Mouse (Mus musculus) midbrain, embryonic 10.5 days (tissue): Measurements from ENCODE around the gene Esrrg. TPM values are rescaled to one million over a fixed set of nuclear protein-coding genes. Genes with fewer than 3 reads are reported as not detected.
A peak's percentile ranks its signal among the peaks of the same experiment; 100 is the strongest.

Source experiments
- DNase-seq: peaks from one replicate; pipeline ENCODE4 v3.0.0-alpha.2; 2017; ENCODE audit warnings: low spot score
- H3K27ac ChIP-seq: fragments of 300-500 bp; sonication (generic); replicated peaks from 2 replicates; pipeline ENCODE4 v1.5.1; 2016; ENCODE audit warnings: mild to moderate bottlenecking
- H3K27me3 ChIP-seq: fragments of 300-500 bp; sonication (generic); 2 replicates; pipeline ENCODE4 v1.6.1; 2016; ENCODE audit warnings: low read depth, mild to moderate bottlenecking; ENCODE audit not compliant: poor library complexity, severe bottlenecking
- H3K36me3 ChIP-seq: fragments of 300-500 bp; sonication (generic); 2 replicates; pipeline ENCODE4 v1.6.1; 2016; ENCODE audit warnings: mild to moderate bottlenecking, moderate library complexity
- H3K4me1 ChIP-seq: fragments of 300-500 bp; sonication (generic); 2 replicates; pipeline ENCODE4 v1.6.1; 2016
- H3K4me3 ChIP-seq: fragments of 300-500 bp; sonication (generic); 2 replicates; pipeline ENCODE4 v1.5.1; 2016; ENCODE audit warnings: mild to moderate bottlenecking, moderate library complexity
- H3K9me3 ChIP-seq: fragments of 300-500 bp; sonication (generic); replicated peaks from 2 replicates; pipeline ENCODE4 v1.6.1; 2016; ENCODE audit warnings: mild to moderate bottlenecking
- WGBS: fragments of 180-500 bp; shearing (Covaris S2); methylation state at CpG from one replicate; pipeline ENCODE4 v1.1.7; 2016; 5-methylcytosine and 5-hydroxymethylcytosine counted together
- polyA plus RNA-seq: library from polyadenylated mRNA; unstranded; fragments of >200 nt; fragmentation: Nextera tagmentation; extraction: Ambion mirVana; gene quantifications from 2 replicates; pipeline ENCODE4 v1.2.1, GENCODE M21; 2016

Gene Esrrg
- polyA plus RNA-seq, 1 experiment from 2014 or later, result 2.0 TPM

DNA sequence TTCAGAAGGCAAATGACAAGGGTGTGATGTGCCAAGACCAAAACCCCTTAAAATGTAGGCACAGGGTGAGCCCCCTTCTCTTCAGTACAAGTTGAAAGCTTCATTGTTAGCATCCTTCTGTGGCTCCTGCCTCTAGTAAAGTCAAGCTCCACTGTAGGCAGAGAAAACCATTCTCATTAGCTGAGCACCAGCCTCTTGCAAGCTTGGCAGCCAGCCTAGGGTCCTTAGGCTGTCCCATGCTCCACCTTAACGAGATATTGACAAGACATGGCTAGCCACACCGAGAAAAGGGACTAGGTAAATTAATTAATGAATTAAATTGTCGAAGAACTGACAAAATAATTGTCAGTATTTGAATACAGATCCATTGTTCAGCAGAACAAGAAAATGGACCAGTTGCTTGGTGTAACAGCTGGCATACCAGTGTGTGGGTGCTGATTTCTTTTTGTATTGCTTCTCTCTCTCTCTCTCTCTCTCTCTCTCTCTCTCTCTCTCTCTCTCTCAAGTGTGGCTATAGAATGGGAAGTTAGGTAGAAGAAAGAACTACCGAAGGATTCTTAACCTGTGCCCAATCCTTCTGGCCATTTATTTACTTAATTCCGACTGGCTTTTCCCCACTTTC lies 311.7 kb downstream of the Esrrg start:
- no peak overlapping the region for H3K4me3 ChIP-seq
- H3K36me3 ChIP-seq, result no peaks in the 10 kb centered on the region
- WGBS, result 84% methylated on average over 5 of the region's 5 CpGs
- no peak overlapping the region for H3K27ac ChIP-seq
- no peak for DNase-seq
- peaks cover 4% of the 10 kb centered on the region for H3K4me1 ChIP-seq
- H3K27me3 ChIP-seq, result no peaks in the 10 kb centered on the region
- H3K9me3 ChIP-seq, result no peaks in the 10 kb centered on the region

DNA sequence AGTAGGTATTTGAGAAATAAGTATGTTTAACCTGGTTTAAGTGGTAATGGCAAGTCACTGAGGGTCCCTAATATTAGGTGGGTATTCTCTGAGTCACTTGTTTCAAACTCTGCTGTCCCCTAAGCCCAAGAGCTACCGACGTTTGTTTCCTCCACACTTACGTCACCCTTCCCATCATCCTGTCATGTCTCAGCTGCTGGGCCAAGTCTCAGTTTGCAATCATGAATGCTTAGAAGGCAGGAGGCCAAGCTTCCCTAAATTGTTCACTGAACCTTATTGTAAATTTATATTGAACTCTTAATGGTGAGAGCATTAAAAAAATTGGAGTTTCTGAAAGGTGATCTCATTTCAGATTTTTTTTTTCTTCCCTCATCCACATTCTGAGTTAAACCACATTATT lies 322.6 kb downstream of the Esrrg start:
- DNase-seq, result no peak
- Histone ChIP-seq H3K27me3 (no peaks in the 10 kb centered on the region), H3K27ac (no peak overlapping the region), H3K4me3 (no peak overlapping the region), H3K4me1 (no peaks in the 10 kb centered on the region), H3K9me3 (no peaks in the 10 kb centered on the region), H3K36me3 (no peaks in the 10 kb centered on the region)
- WGBS, result 86% methylated on average over 3 of the region's 3 CpGs

- Histone ChIP-seq H3K27me3 (peaks cover 13% of the 10 kb centered on the region; the same call in 1 of the 2 replicates), H3K27ac (no peak overlapping the region), H3K4me1 (peaks cover 21% of the 10 kb centered on the region), H3K36me3 (no peaks in the 10 kb centered on the region), H3K9me3 (no peaks in the 10 kb centered on the region), H3K4me3 (no peak overlapping the region)
- WGBS, result 94% methylated on average over 7 of the region's 7 CpGs
- no peak for DNase-seq
These were observed 330.1 kb downstream of the Esrrg start for GRCm38 (mm10) chr1:187938652-187939051.

- no peak overlapping the region for H3K4me3 ChIP-seq
- peaks cover 24% of the 10 kb centered on the region for H3K4me1 ChIP-seq
- no peaks in the 10 kb centered on the region for H3K36me3 ChIP-seq
- WGBS, result 32% methylated on average over 4 of the region's 4 CpGs
- no peak overlapping the region for H3K27ac ChIP-seq
- DNase-seq, result no peak
- no peaks in the 10 kb centered on the region for H3K9me3 ChIP-seq
- H3K27me3 ChIP-seq, result peaks cover 13% of the 10 kb centered on the region; the same call in 1 of the 2 replicates
These were observed 330.5 kb downstream of the Esrrg start for GRCm38 (mm10) chr1:187939078-187939477.

GRCm38 (mm10) chr1:187951506-187951905 lies 342.9 kb downstream of the Esrrg start:
- Histone ChIP-seq H3K27ac (no peak overlapping the region), H3K9me3 (no peaks in the 10 kb centered on the region), H3K36me3 (no peaks in the 10 kb centered on the region), H3K4me3 (no peak overlapping the region), H3K4me1 (no peaks in the 10 kb centered on the region), H3K27me3 (peaks cover 14% of the 10 kb centered on the region)
- WGBS, result 72% methylated on average over 3 of the region's 3 CpGs
- DNase-seq, result no peak

DNA sequence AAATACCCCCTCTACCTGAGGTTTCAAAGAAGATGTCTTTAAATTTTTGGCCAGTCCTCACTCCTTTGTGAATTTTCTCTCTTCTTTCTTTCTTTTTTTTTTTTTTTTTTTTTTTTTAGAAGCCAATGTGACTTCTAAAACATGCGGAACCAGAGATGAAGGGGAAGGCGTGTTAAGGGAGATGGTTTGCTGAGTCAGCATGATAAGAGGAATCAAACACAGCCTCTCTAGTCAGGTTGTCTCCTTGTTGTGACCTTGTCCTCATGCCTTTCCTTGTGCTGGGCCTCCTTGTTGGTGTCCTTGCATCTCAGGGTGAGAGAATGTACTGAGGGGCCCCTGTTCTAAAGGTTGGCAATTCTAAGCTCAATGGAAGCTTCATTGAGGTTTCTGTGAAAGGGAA lies 348.1 kb downstream of the Esrrg start:
- H3K4me1 ChIP-seq, result no peaks in the 10 kb centered on the region
- no peak overlapping the region for H3K27ac ChIP-seq
- H3K9me3 ChIP-seq, result no peaks in the 10 kb centered on the region
- 87% methylated on average over 2 of the region's 2 CpGs for WGBS
- peaks cover 26% of the 10 kb centered on the region for H3K27me3 ChIP-seq
- DNase-seq, result no peak
- H3K36me3 ChIP-seq, result no peaks in the 10 kb centered on the region
- no peak overlapping the region for H3K4me3 ChIP-seq

DNA sequence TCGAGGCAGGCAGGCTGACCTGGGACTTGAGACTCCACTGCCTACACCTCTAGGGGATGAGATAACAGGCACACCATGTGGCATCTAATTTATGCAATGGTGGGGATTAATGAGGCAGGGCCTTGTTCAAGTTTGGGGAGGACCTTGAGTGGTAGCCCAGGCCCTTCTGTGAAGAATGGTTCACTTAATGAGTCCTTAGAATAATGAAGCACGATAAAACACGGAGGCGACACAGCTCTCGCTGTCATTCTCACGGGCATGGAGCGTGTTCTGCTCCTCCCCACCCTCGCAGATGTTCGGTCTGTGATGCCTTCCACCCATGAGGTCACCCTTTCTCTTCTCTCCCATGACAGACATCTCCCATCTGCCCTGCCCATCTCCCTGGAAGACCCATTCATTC lies 350.6 kb downstream of the Esrrg start:
- DNase-seq, result no peak
- no peaks in the 10 kb centered on the region for H3K36me3 ChIP-seq
- H3K4me1 ChIP-seq, result no peaks in the 10 kb centered on the region
- no peaks in the 10 kb centered on the region for H3K9me3 ChIP-seq
- peaks cover 36% of the 10 kb centered on the region for H3K27me3 ChIP-seq
- H3K27ac ChIP-seq, result no peak overlapping the region
- H3K4me3 ChIP-seq, result no peak overlapping the region
- 85% methylated on average over 9 of the region's 9 CpGs for WGBS

GRCm38 (mm10) chr1:187961452-187961851 lies 352.9 kb downstream of the Esrrg start:
- no peaks in the 10 kb centered on the region for H3K36me3 ChIP-seq

GRCm38 (mm10) chr1:187964829-187965760 lies 356.5 kb downstream of the Esrrg start:
- peak; percentile 26 for DNase-seq
- peaks cover 64% of the 10 kb centered on the region for H3K27me3 ChIP-seq

More at GRCm38 (mm10) chr1:187961452-187961851, 352.9 kb downstream of the Esrrg start:
- Histone ChIP-seq H3K27me3 (peaks cover 45% of the 10 kb centered on the region), H3K4me1 (peaks cover 22% of the 10 kb centered on the region), H3K27ac (no peak overlapping the region), H3K4me3 (no peak overlapping the region), H3K9me3 (no peaks in the 10 kb centered on the region)
- DNase-seq, result no peak
- WGBS, result 84% methylated on average over 5 of the region's 5 CpGs

DNA sequence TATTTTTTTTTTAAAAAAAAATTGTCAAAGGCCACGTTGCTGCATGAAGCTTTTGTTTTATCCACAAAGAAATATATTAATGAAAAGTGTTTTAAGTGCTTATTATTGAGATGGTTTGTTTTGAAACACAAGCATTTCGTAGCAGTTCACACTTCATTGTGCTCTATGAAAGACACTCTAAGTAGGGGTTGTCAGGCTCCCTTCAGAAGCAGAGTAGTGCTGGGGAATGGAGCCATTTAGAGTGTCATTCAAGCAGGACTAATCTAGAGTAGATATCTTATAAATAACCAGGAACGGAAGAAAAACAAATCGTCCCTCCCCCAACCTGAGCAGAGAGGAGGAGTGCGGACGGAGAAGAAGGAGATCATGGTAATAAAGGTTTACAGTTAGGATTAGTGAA lies 357.3 kb downstream of the Esrrg start:
- Histone ChIP-seq H3K9me3 (no peaks in the 10 kb centered on the region), H3K27ac (no peak overlapping the region), H3K27me3 (peaks cover 57% of the 10 kb centered on the region), H3K36me3 (no peaks in the 10 kb centered on the region), H3K4me3 (no peak overlapping the region), H3K4me1 (peaks cover 24% of the 10 kb centered on the region)
- WGBS, result 21% methylated on average over 6 of the region's 6 CpGs
- DNase-seq, result no peak

More at GRCm38 (mm10) chr1:187964829-187965760, 356.5 kb downstream of the Esrrg start:
- Histone ChIP-seq H3K9me3 (no peaks in the 10 kb centered on the region), H3K27ac (no peak overlapping the region), H3K4me3 (no peak overlapping the region), H3K36me3 (no peaks in the 10 kb centered on the region), H3K4me1 (peaks cover 24% of the 10 kb centered on the region)
- WGBS, result 27% methylated on average over 18 of the region's 18 CpGs

DNA sequence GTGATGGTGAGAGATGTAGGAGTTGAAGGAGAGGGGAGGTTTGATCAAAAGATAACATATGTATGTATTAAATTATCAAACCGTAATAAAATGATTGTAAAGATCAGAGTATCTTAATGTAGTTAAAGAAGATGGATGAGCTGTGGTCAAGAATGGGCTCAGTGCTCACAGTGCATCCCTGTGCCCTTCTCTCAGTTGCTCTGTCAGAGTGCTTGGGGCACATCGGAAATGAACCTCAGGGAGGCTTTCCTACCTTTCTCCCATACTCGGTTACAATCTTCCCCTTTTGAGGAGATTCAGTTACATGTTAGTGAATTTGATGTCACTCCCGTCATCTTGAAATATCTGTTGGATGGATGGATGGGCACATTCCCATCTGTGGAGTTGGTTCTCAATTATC lies 359.8 kb downstream of the Esrrg start:
- Histone ChIP-seq H3K4me3 (no peak overlapping the region), H3K4me1 (peaks cover 24% of the 10 kb centered on the region), H3K9me3 (no peaks in the 10 kb centered on the region), H3K36me3 (no peaks in the 10 kb centered on the region), H3K27ac (no peak overlapping the region), H3K27me3 (peaks cover 49% of the 10 kb centered on the region)
- DNase-seq, result no peak
- WGBS, result 91% methylated on average over 4 of the region's 4 CpGs

DNA sequence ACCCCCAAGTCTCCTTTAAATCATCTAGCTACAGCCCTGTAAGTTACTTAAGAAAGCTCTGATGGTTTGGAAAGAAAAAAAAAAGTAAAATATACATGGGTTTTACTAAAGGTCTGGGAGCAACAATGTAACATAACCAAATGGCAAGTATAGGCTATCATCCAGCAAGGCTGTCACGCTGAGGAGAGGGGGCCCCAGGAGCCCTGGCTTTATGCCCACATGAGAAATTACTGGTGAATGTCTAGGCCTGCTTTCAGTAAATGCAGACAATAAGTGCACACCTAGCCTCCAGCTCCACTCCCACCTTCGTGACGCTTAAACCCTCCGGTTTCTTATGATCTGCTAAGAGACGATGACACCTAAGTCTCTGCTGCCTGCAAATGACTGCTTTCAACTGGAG lies 360.9 kb downstream of the Esrrg start:
- Histone ChIP-seq H3K27me3 (peaks cover 46% of the 10 kb centered on the region), H3K27ac (no peak overlapping the region), H3K36me3 (no peaks in the 10 kb centered on the region), H3K4me3 (no peak overlapping the region), H3K4me1 (peaks cover 24% of the 10 kb centered on the region), H3K9me3 (no peaks in the 10 kb centered on the region)
- DNase-seq, result no peak
- 95% methylated on average over 5 of the region's 5 CpGs for WGBS

DNA sequence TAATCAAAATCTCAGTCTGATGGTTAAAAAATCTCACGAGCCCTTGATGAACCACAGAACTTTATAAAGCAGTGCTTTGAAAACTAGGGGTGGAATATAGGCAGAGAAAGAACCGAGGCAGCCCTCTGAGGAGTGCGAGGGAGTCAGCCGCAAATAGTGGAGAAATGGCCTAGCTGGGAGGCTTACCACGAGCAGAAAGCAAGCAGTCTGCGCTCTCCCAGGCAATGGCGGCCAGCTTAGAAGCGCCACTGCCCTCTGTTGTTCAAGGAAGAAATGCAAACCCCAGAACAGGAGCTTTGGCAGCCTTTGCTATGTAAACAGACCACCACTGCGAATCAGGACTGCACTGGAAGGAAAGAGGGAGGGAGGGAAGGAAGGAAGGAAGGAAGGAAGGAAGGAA lies 365.8 kb downstream of the Esrrg start:
- DNase-seq, result peak; percentile 67
- 13% methylated on average over 9 of the region's 9 CpGs for WGBS
- Histone ChIP-seq H3K9me3 (no peaks in the 10 kb centered on the region), H3K36me3 (no peaks in the 10 kb centered on the region), H3K27ac (no peak overlapping the region), H3K4me1 (peaks cover 16% of the 10 kb centered on the region), H3K27me3 (peaks cover 8% of the 10 kb centered on the region; the same call in 1 of the 2 replicates), H3K4me3 (no peak overlapping the region)
